17 mouse cellular contexts compared by ENCODE assay signal in the genomic region with DNA sequence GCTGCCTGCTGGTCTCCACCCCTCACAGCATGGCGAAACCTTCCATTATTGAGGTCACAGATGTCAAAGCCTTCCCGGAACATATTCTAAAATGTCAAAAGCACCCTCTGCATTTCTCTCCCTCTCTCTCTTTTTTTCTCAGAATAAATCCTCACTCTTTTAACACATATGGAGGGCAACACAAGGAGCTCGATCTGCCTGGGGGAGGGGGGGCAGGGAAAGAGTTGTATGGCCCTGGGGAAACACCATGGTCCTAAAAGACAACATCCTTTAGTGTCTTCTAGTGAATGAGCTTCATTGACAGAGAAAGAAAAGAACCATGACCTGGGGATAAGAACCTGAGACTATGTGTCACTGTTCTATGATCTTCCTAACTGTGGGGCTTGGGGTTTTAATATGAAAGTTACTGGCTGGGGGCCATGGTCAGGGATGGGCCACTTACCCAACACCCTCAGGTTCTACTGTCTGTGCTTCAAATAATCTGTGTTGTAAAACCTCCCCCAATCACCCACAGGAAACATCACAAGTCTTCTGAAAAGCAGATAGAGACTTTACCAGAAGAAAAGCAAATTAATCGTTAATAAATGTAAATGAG.
DNase-seq lines count a peak whose midpoint lies in the region; ATAC-seq and TF ChIP-seq lines count a peak whose summit lies in the region.
"Had no signal": no experiment of that assay in that cellular context is flagged by ENCODE, and none has a peak within 500 bp of the region (broad histone marks: within the 10 kb centered on the region; RNA-seq: fewer than 3 reads in every experiment).

No protein-coding gene starts in this region.

- no peak overlapping the region for H3K4me3 ChIP-seq in hindbrain, embryonic 11.5 days (ENCODE audit: low read depth, low read length)
- H3K4me3 ChIP-seq in hindbrain, embryonic 10.5 days = no peak overlapping the region
- H3K4me3 ChIP-seq in forebrain, embryonic 13.5 days = no peak overlapping the region
- H3K4me3 ChIP-seq in hindbrain, embryonic 13.5 days = no peak overlapping the region
- H3K4me3 ChIP-seq in kidney, adult 2 months (ENCODE audit: insufficient read depth, low read depth, low read length) = no peak overlapping the region
- H3K4me3 ChIP-seq in gastrocnemius, adult 2 months = no peak overlapping the region
- H3K4me3 ChIP-seq: embryonic facial prominence, embryonic 10.5 days; erythroblast, embryonic 14.5 days; midbrain, embryonic 13.5 days; myocyte had no signal

- no peak overlapping the region for H3K4me2 ChIP-seq in hindbrain, embryonic 11.5 days (replicated peaks; ENCODE audit: low read depth, low read length)
- no peak overlapping the region for H3K4me2 ChIP-seq in forebrain, embryonic 13.5 days
- H3K4me2 ChIP-seq in hindbrain, embryonic 13.5 days = peak overlapping the region; percentile 19; the same call in 1 of the 2 replicates
- H3K4me2 ChIP-seq: midbrain, embryonic 13.5 days had no signal

- intact Hi-C loops in gastrocnemius, adult 2 months (cut with DNase I) = no loop called here

- DNase-seq in cerebellum, postnatal 10 days = peak; percentile 36 to 56
- DNase-seq in cerebellum, adult 11 months = no peak
- no peak for DNase-seq in hindbrain, embryonic 11.5 days (ENCODE audit: low spot score)
- no peak for DNase-seq in hindbrain, embryonic 10.5 days (ENCODE audit: low spot score)
- DNase-seq in kidney, adult 2 months = no peak
- no peak for DNase-seq in gastrocnemius, adult 2 months
- DNase-seq: B cell, adult 2 months; kidney, adult 9 months had no signal

- H3K27ac ChIP-seq in hindbrain, embryonic 11.5 days (ENCODE audit: low read depth, low read length) = peak overlapping the region; percentile 74
- H3K27ac ChIP-seq in hindbrain, embryonic 10.5 days = no peak overlapping the region; the same call in 1 of the 2 replicates
- peak overlapping the region; percentile 68 for H3K27ac ChIP-seq in forebrain, embryonic 13.5 days
- H3K27ac ChIP-seq in hindbrain, embryonic 13.5 days = peak overlapping the region; percentile 80
- H3K27ac ChIP-seq in kidney, adult 2 months (ENCODE audit: insufficient read depth, low read depth, low read length) = no peak overlapping the region
- H3K27ac ChIP-seq in gastrocnemius, adult 2 months = no peak overlapping the region
- H3K27ac ChIP-seq: embryonic facial prominence, embryonic 10.5 days; liver, embryonic 14.5 days; macrophage; midbrain, embryonic 13.5 days had no signal

- no peak overlapping the region; the same call in 1 of the 2 replicates for H3K9ac ChIP-seq in hindbrain, embryonic 11.5 days (ENCODE audit: low read depth, low read length)
- no peak overlapping the region for H3K9ac ChIP-seq in forebrain, embryonic 13.5 days
- H3K9ac ChIP-seq in hindbrain, embryonic 13.5 days = no peak overlapping the region
- H3K9ac ChIP-seq: liver, embryonic 14.5 days; midbrain, embryonic 13.5 days had no signal

- no peak for TF ChIP-seq CTCF in kidney, adult 2 months (conservative IDR thresholded peaks at IDR 0.05; ENCODE audit: insufficient read depth, insufficient read length, low read depth, low read length)
- no peak for TF ChIP-seq CTCF in gastrocnemius, adult 2 months (IDR thresholded peaks at IDR 0.05)

- no peaks in the 10 kb centered on the region for H3K27me3 ChIP-seq in hindbrain, embryonic 11.5 days (ENCODE audit: control insufficient read depth, insufficient read depth, low read length)
- no peaks in the 10 kb centered on the region for H3K27me3 ChIP-seq in hindbrain, embryonic 10.5 days (ENCODE audit: insufficient read depth, poor library complexity, severe bottlenecking)
- no peaks in the 10 kb centered on the region for H3K27me3 ChIP-seq in forebrain, embryonic 13.5 days
- H3K27me3 ChIP-seq in hindbrain, embryonic 13.5 days = no peaks in the 10 kb centered on the region
- no peaks in the 10 kb centered on the region for H3K27me3 ChIP-seq in kidney, adult 2 months (replicated peaks; ENCODE audit: control insufficient read depth, insufficient read depth, low read length)
- H3K27me3 ChIP-seq: midbrain, embryonic 13.5 days; Patski had no signal

- no peak for ATAC-seq in hindbrain, embryonic 11.5 days (ENCODE audit: low FRiP score)
- peak; percentile 6; the same call in 1 of the 2 replicates for ATAC-seq in forebrain, embryonic 13.5 days
- no peak; the same call in 1 of the 2 replicates for ATAC-seq in hindbrain, embryonic 13.5 days (ENCODE audit: low FRiP score)
- ATAC-seq: midbrain, embryonic 13.5 days had no signal

- H3K9me3 ChIP-seq in hindbrain, embryonic 11.5 days (ENCODE audit: control insufficient read depth, low read length) = no peaks in the 10 kb centered on the region
- no peaks in the 10 kb centered on the region for H3K9me3 ChIP-seq in hindbrain, embryonic 10.5 days
- no peaks in the 10 kb centered on the region for H3K9me3 ChIP-seq in forebrain, embryonic 13.5 days (replicated peaks)
- H3K9me3 ChIP-seq in hindbrain, embryonic 13.5 days = no peaks in the 10 kb centered on the region
- H3K9me3 ChIP-seq: embryonic facial prominence, embryonic 10.5 days; midbrain, embryonic 13.5 days had no signal

- no peaks in the 10 kb centered on the region for H3K36me3 ChIP-seq in hindbrain, embryonic 11.5 days (ENCODE audit: control insufficient read depth, insufficient read depth, low read length)
- H3K36me3 ChIP-seq in hindbrain, embryonic 10.5 days = no peaks in the 10 kb centered on the region
- no peaks in the 10 kb centered on the region for H3K36me3 ChIP-seq in forebrain, embryonic 13.5 days (ENCODE audit: poor library complexity, severe bottlenecking)
- no peaks in the 10 kb centered on the region for H3K36me3 ChIP-seq in hindbrain, embryonic 13.5 days
- H3K36me3 ChIP-seq in kidney, adult 2 months (ENCODE audit: control insufficient read depth, insufficient read depth, low read length) = no peaks in the 10 kb centered on the region
- H3K36me3 ChIP-seq: embryonic facial prominence, embryonic 10.5 days; midbrain, embryonic 13.5 days had no signal

- 42% methylated on average over 4 of the region's 4 CpGs for WGBS in hindbrain, embryonic 11.5 days
- WGBS in hindbrain, embryonic 10.5 days = 34% methylated on average over 4 of the region's 4 CpGs
- WGBS in forebrain, embryonic 13.5 days = 50% methylated on average over 4 of the region's 4 CpGs
- WGBS in hindbrain, embryonic 13.5 days = 28% methylated on average over 4 of the region's 4 CpGs
- WGBS in kidney, adult 2 months = 66% methylated on average over 4 of the region's 4 CpGs

- H3K4me1 ChIP-seq in hindbrain, embryonic 11.5 days (replicated peaks; ENCODE audit: control insufficient read depth, insufficient read depth, low read length) = peaks cover 6% of the 10 kb centered on the region
- H3K4me1 ChIP-seq in hindbrain, embryonic 10.5 days (replicated peaks) = peaks cover 16% of the 10 kb centered on the region
- H3K4me1 ChIP-seq in forebrain, embryonic 13.5 days = peaks cover 8% of the 10 kb centered on the region
- peaks cover 19% of the 10 kb centered on the region for H3K4me1 ChIP-seq in hindbrain, embryonic 13.5 days (replicated peaks)
- H3K4me1 ChIP-seq in kidney, adult 2 months (ENCODE audit: control insufficient read depth, insufficient read depth, low read length) = no peaks in the 10 kb centered on the region

- TF ChIP-seq POLR2A in kidney, adult 2 months (IDR thresholded peaks at IDR 0.05; ENCODE audit: low read depth, low read length) = no peak

Comparison
In these comparisons a context has a peak if more than half of its experiments do, and no peak if none do; other contexts are left out.
1. DNase-seq: peak in cerebellum, postnatal 10 days (2 of 2); none in cerebellum, adult 11 months (single experiment), hindbrain, embryonic 11.5 days (single experiment), hindbrain, embryonic 10.5 days (single experiment), kidney, adult 2 months (single experiment) and gastrocnemius, adult 2 months (single experiment).
2. H3K27ac ChIP-seq: peak in hindbrain, embryonic 11.5 days (single experiment), forebrain, embryonic 13.5 days (single experiment) and hindbrain, embryonic 13.5 days (single experiment); none in hindbrain, embryonic 10.5 days (single experiment), kidney, adult 2 months (single experiment) and gastrocnemius, adult 2 months (single experiment).